10 mouse cellular contexts compared by ENCODE assay signal in the genomic region with DNA sequence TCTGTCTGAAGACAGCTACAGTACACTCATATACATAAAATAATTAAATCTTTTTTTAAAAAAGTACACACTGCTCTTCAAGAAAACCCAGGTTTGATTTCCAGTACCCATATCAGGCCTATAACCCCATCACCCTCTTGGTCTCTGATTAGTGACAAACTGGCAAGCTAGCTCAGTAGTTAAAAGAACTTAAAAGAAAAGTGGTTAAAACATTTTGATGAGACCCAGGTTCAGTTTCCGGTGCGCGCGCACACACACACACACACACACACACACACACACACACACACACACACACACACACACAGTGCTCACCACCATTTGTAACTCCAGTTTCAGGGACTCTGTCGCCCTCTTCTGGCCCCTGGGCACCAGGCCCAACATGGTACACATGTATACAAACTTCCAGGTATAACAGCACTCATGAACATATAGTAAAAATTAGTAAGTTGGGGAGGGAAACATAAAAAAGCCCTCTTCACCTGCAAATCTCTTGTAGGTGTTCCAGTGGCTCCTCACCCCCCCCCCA. TPM values are rescaled to one million over a fixed set of nuclear protein-coding genes. Genes with fewer than 3 reads are reported as not detected.
DNase-seq lines count a peak whose midpoint lies in the region; ATAC-seq and TF ChIP-seq lines count a peak whose summit lies in the region.
"Had no signal": no experiment of that assay in that cellular context is flagged by ENCODE, and none has a peak within 500 bp of the region (broad histone marks: within the 10 kb centered on the region; RNA-seq: fewer than 3 reads in every experiment).

No protein-coding gene starts in this region.

- peak; percentile 32 for DNase-seq in forebrain, embryonic 10.5 days (ENCODE audit: extremely low spot score, low spot score)
- no peak for DNase-seq in forebrain, embryonic 11.5 days (ENCODE audit: low spot score)
- peak; percentile 54 for DNase-seq in lung, postnatal 0 days (ENCODE audit: low spot score)
- no peak for DNase-seq in lung, postnatal 25 days (ENCODE audit: low spot score)
- DNase-seq in brain, embryonic 14.5 days (ENCODE audit: low read depth): peak; percentile 35
- peak; percentile 75 for DNase-seq in splenic B cell, adult 2 months (ENCODE audit: low read depth, low spot score)
- DNase-seq in yolk sac, embryonic 10.5 days (ENCODE audit: low spot score): no peak
- DNase-seq in adrenal gland, adult 8-10 months: no peak
- DNase-seq: liver, embryonic 13.5 days had no signal

- H3K4me3 ChIP-seq in forebrain, embryonic 10.5 days: no peak overlapping the region
- H3K4me3 ChIP-seq in forebrain, embryonic 11.5 days (ENCODE audit: low read depth, low read length): no peak overlapping the region
- H3K4me3 ChIP-seq in lung, postnatal 0 days (ENCODE audit: low read depth, low read length): no peak overlapping the region
- H3K4me3 ChIP-seq: heart, embryonic 15.5 days; liver, embryonic 13.5 days had no signal

- TF ChIP-seq POLR2A in brain, embryonic 14.5 days (IDR thresholded peaks at IDR 0.05; ENCODE audit: borderline replicate concordance, extremely low read depth, insufficient read depth, insufficient read length, poor library complexity, severe bottlenecking): no peak

- no peak overlapping the region for H3K4me2 ChIP-seq in forebrain, embryonic 11.5 days (ENCODE audit: low read depth, low read length, severe bottlenecking)
- H3K4me2 ChIP-seq in lung, postnatal 0 days (replicated peaks; ENCODE audit: low read depth, low read length): no peak overlapping the region
- H3K4me2 ChIP-seq: heart, embryonic 15.5 days; liver, embryonic 13.5 days had no signal

- H3K4me1 ChIP-seq in forebrain, embryonic 10.5 days: peaks cover 12% of the 10 kb centered on the region
- H3K4me1 ChIP-seq in forebrain, embryonic 11.5 days (replicated peaks; ENCODE audit: control insufficient read depth, insufficient read depth, low read length): peaks cover 3% of the 10 kb centered on the region; the same call in 1 of the 2 replicates
- peaks cover 4% of the 10 kb centered on the region; the same call in 1 of the 2 replicates for H3K4me1 ChIP-seq in lung, postnatal 0 days (ENCODE audit: insufficient read depth, low read depth, low read length)

- TF ChIP-seq EP300 in lung, postnatal 0 days (IDR thresholded peaks at IDR 0.05): no peak

- no peak overlapping the region for H3K9ac ChIP-seq in forebrain, embryonic 11.5 days (ENCODE audit: low read length)
- H3K9ac ChIP-seq in lung, postnatal 0 days (replicated peaks; ENCODE audit: low read depth): no peak overlapping the region
- H3K9ac ChIP-seq: heart, embryonic 15.5 days; liver, embryonic 13.5 days had no signal

- no peaks in the 10 kb centered on the region for H3K27me3 ChIP-seq in forebrain, embryonic 10.5 days (ENCODE audit: poor library complexity, severe bottlenecking)
- H3K27me3 ChIP-seq in forebrain, embryonic 11.5 days (ENCODE audit: control insufficient read depth, insufficient read depth, low read length): no peaks in the 10 kb centered on the region
- H3K27me3 ChIP-seq in lung, postnatal 0 days (replicated peaks; ENCODE audit: insufficient read depth, low read length): no peaks in the 10 kb centered on the region
- H3K27me3 ChIP-seq in splenic B cell, adult 2 months (ENCODE audit: control insufficient read depth, insufficient read depth, low read length, poor library complexity, severe bottlenecking): no peaks in the 10 kb centered on the region
- H3K27me3 ChIP-seq: heart, embryonic 15.5 days; liver, embryonic 13.5 days had no signal

- no peak for ATAC-seq in forebrain, embryonic 11.5 days (replicated peaks; ENCODE audit: low FRiP score)
- no peak for ATAC-seq in lung, postnatal 0 days

- H3K27ac ChIP-seq in forebrain, embryonic 10.5 days: no peak overlapping the region
- H3K27ac ChIP-seq in forebrain, embryonic 11.5 days (ENCODE audit: low read depth, low read length): no peak overlapping the region
- no peak overlapping the region for H3K27ac ChIP-seq in lung, postnatal 0 days (ENCODE audit: low read length)
- H3K27ac ChIP-seq: heart, embryonic 15.5 days; liver, embryonic 13.5 days had no signal

- WGBS in forebrain, embryonic 10.5 days: 77% methylated on average over 5 of the region's 5 CpGs
- 81% methylated on average over 5 of the region's 5 CpGs for WGBS in forebrain, embryonic 11.5 days
- WGBS in lung, postnatal 0 days: 86% methylated on average over 5 of the region's 5 CpGs

- peaks cover 7% of the 10 kb centered on the region; the same call in 1 of the 2 replicates for H3K9me3 ChIP-seq in forebrain, embryonic 10.5 days
- peaks cover 3% of the 10 kb centered on the region; the same call in 1 of the 2 replicates for H3K9me3 ChIP-seq in forebrain, embryonic 11.5 days (ENCODE audit: control insufficient read depth, low read length)
- peaks cover 7% of the 10 kb centered on the region for H3K9me3 ChIP-seq in lung, postnatal 0 days (ENCODE audit: low read length)
- H3K9me3 ChIP-seq: heart, embryonic 15.5 days had no signal

- peak; percentile 76 for TF ChIP-seq CTCF in lung, postnatal 0 days (IDR thresholded peaks at IDR 0.05)
- peak; percentile 48; the same call in 1 of the 2 replicates for TF ChIP-seq CTCF in brain, embryonic 14.5 days (IDR thresholded peaks at IDR 0.05; ENCODE audit: borderline replicate concordance, extremely low read depth, insufficient read depth, insufficient read length)

- peaks cover 45% of the 10 kb centered on the region for H3K36me3 ChIP-seq in forebrain, embryonic 10.5 days (replicated peaks)
- peaks cover 9% of the 10 kb centered on the region for H3K36me3 ChIP-seq in forebrain, embryonic 11.5 days (ENCODE audit: control insufficient read depth, insufficient read depth, low read length)
- peaks cover 7% of the 10 kb centered on the region for H3K36me3 ChIP-seq in lung, postnatal 0 days (ENCODE audit: insufficient read depth, low read length)
- H3K36me3 ChIP-seq in splenic B cell, adult 2 months (ENCODE audit: control insufficient read depth, insufficient read depth, low read length, poor library complexity, severe bottlenecking): no peaks in the 10 kb centered on the region

RNA-seq across cellular contexts. Expression of a gene that starts 4.7 kb away (rescaled TPM):
- polyA plus RNA-seq in forebrain, embryonic 10.5 days (2016; fragmentation: Nextera tagmentation; extraction: Ambion mirVana): 2.7 and 2.8 TPM in 2 replicates
- polyA plus RNA-seq in forebrain, embryonic 11.5 days (2014; fragmentation: Nextera tagmentation; extraction: Ambion mirVana): 1.7 and 2.3 TPM in 2 replicates
- 4.0 and 4.5 TPM in 2 replicates for polyA plus RNA-seq in lung, postnatal 0 days (2015; fragmentation: Nextera tagmentation; extraction: Ambion mirVana)
- polyA plus RNA-seq in brain, embryonic 14.5 days (2012; rRNA removed): 3.1 and 3.7 TPM in 2 replicates
- total RNA-seq in adrenal gland, adult 8-10 months (2022): 10 to 100 TPM in 1 of 4 experiments, 1 to 10 TPM in 3; 1.7 to 13.1 (median 6.2) TPM

RNA-seq across cellular contexts. Expression of a gene that starts 10.4 kb away (rescaled TPM):
- polyA plus RNA-seq in forebrain, embryonic 10.5 days (2016; fragmentation: Nextera tagmentation; extraction: Ambion mirVana): 158 and 159 TPM in 2 replicates
- polyA plus RNA-seq in forebrain, embryonic 11.5 days (2014; fragmentation: Nextera tagmentation; extraction: Ambion mirVana): 58.4 and 65.7 TPM in 2 replicates
- polyA plus RNA-seq in lung, postnatal 0 days (2015; fragmentation: Nextera tagmentation; extraction: Ambion mirVana): 64.1 and 72.7 TPM in 2 replicates
- polyA plus RNA-seq in brain, embryonic 14.5 days (2012; rRNA removed): 45.5 and 90.3 TPM in 2 replicates
- 100 to 1,000 TPM in 2 of 4 experiments, 10 to 100 TPM in 2; 76.7 to 184 (median 115) TPM for total RNA-seq in adrenal gland, adult 8-10 months (2022)

RNA-seq across cellular contexts. Expression of a gene that starts 10.4 kb away (rescaled TPM):
- 37.1 and 38.0 TPM in 2 replicates for polyA plus RNA-seq in forebrain, embryonic 10.5 days (2016; fragmentation: Nextera tagmentation; extraction: Ambion mirVana)
- 31.7 and 35.6 TPM in 2 replicates for polyA plus RNA-seq in forebrain, embryonic 11.5 days (2014; fragmentation: Nextera tagmentation; extraction: Ambion mirVana)
- polyA plus RNA-seq in lung, postnatal 0 days (2015; fragmentation: Nextera tagmentation; extraction: Ambion mirVana): 39.9 and 45.5 TPM in 2 replicates
- 57.0 and 73.1 TPM in 2 replicates for polyA plus RNA-seq in brain, embryonic 14.5 days (2012; rRNA removed)
- total RNA-seq in adrenal gland, adult 8-10 months (2022): 100 to 1,000 TPM in 1 of 4 experiments, 10 to 100 TPM in 3; 81.4 to 103 (median 89.6) TPM

RNA-seq across cellular contexts. Expression of a gene that starts 14.0 kb away (rescaled TPM):
- polyA plus RNA-seq in forebrain, embryonic 10.5 days (2016; fragmentation: Nextera tagmentation; extraction: Ambion mirVana): 0.92 and 0.94 TPM in 2 replicates
- 0.90 and 1.2 TPM in 2 replicates for polyA plus RNA-seq in forebrain, embryonic 11.5 days (2014; fragmentation: Nextera tagmentation; extraction: Ambion mirVana)
- 10.1 and 10.2 TPM in 2 replicates for polyA plus RNA-seq in lung, postnatal 0 days (2015; fragmentation: Nextera tagmentation; extraction: Ambion mirVana)
- polyA plus RNA-seq in brain, embryonic 14.5 days (2012; rRNA removed): 1.9 and 2.8 TPM in 2 replicates
- under 1 TPM; 0.10 to 0.54 (median 0.31) TPM for total RNA-seq in adrenal gland, adult 8-10 months (2022)

RNA-seq across cellular contexts. Expression of a gene that starts 26.9 kb away (rescaled TPM):
- 41.8 and 46.5 TPM in 2 replicates for polyA plus RNA-seq in forebrain, embryonic 10.5 days (2016; fragmentation: Nextera tagmentation; extraction: Ambion mirVana)
- polyA plus RNA-seq in forebrain, embryonic 11.5 days (2014; fragmentation: Nextera tagmentation; extraction: Ambion mirVana): 46.5 and 46.7 TPM in 2 replicates
- polyA plus RNA-seq in lung, postnatal 0 days (2015; fragmentation: Nextera tagmentation; extraction: Ambion mirVana): 43.0 and 44.4 TPM in 2 replicates
- polyA plus RNA-seq in brain, embryonic 14.5 days (2012; rRNA removed): 62.1 and 63.5 TPM in 2 replicates
- total RNA-seq in adrenal gland, adult 8-10 months (2022): 10 to 100 TPM; 31.0 to 45.9 (median 36.7) TPM

Comparison
In these comparisons a context has a peak if more than half of its experiments do, and no peak if none do; other contexts are left out.
1. DNase-seq: peak in forebrain, embryonic 10.5 days (single experiment), lung, postnatal 0 days (single experiment), brain, embryonic 14.5 days (single experiment) and splenic B cell, adult 2 months (single experiment); none in forebrain, embryonic 11.5 days (single experiment), lung, postnatal 25 days (single experiment), yolk sac, embryonic 10.5 days (single experiment) and adrenal gland, adult 8-10 months (single experiment).